Mouse (Mus musculus) intestine, postnatal 0 days (tissue): Measurements from ENCODE around the gene Trpm4. TPM values are rescaled to one million over a fixed set of nuclear protein-coding genes. Genes with fewer than 3 reads are reported as not detected.
"Not testable (repeated sequence)": the region's sequence is repeated elsewhere in the genome, so short reads cannot be mapped to it uniquely, and the experiment has no call there.

Experiments
- ATAC-seq: fragments of 200-750 bp; cut with Nextera tagmentation; 2 replicates; pipeline ENCODE4 v1.8.0; 2017; ENCODE audit warnings: mild to moderate bottlenecking, moderate TSS enrichment, moderate library complexity
- H3K27ac ChIP-seq: fragments of 300-500 bp; sonication (generic); 2 replicates; pipeline ENCODE4 v1.5.1; 2014; ENCODE audit warnings: mild to moderate bottlenecking, low read depth, low read length, moderate library complexity
- H3K27me3 ChIP-seq: fragments of 300-500 bp; sonication (generic); replicated peaks from 2 replicates; pipeline ENCODE4 v1.6.1; 2014; ENCODE audit warnings: low read length, mixed read lengths; ENCODE audit not compliant: control insufficient read depth, insufficient read depth
- H3K36me3 ChIP-seq: fragments of 300-500 bp; sonication (generic); 2 replicates; pipeline ENCODE4 v1.6.1; 2014; ENCODE audit warnings: mild to moderate bottlenecking, moderate library complexity; ENCODE audit not compliant: control insufficient read depth, insufficient read depth
- H3K4me1 ChIP-seq: fragments of 300-500 bp; sonication (generic); replicated peaks from 2 replicates; pipeline ENCODE4 v1.6.1; 2014; ENCODE audit warnings: antibody characterized with exemption, low read length, mixed read lengths; ENCODE audit not compliant: control insufficient read depth, insufficient read depth
- H3K4me2 ChIP-seq: fragments of 300-500 bp; sonication (generic); replicated peaks from 2 replicates; pipeline ENCODE4 v1.6.1; 2014; ENCODE audit warnings: low read depth, mild to moderate bottlenecking, moderate library complexity
- H3K4me3 ChIP-seq: fragments of 300-500 bp; sonication (generic); 2 replicates; pipeline ENCODE4 v1.5.1; 2014; ENCODE audit warnings: low read depth, low read length
- H3K9ac ChIP-seq: fragments of 300-500 bp; sonication (generic); 2 replicates; pipeline ENCODE4 v1.6.1; 2014; ENCODE audit warnings: mild to moderate bottlenecking, low read depth, low read length
- H3K9me3 ChIP-seq: fragments of 300-500 bp; sonication (generic); 2 replicates; pipeline ENCODE4 v1.6.1; 2016; ENCODE audit warnings: mixed run types; ENCODE audit not compliant: control insufficient read depth
- CTCF ChIP-seq: sonication (generic); IDR thresholded peaks from 2 replicates; pipeline ENCODE4 v1.5.1; 2016; ENCODE audit warnings: low read depth, mild to moderate bottlenecking, control low read depth, antibody characterized with exemption, moderate library complexity
- WGBS: fragments of 180-500 bp; shearing (Covaris S2); extraction: QIAGEN DNeasy Blood & Tissue Kit; methylation state at CpG from one replicate; pipeline ENCODE4 v1.1.7; 2014; 5-methylcytosine and 5-hydroxymethylcytosine counted together
- polyA plus RNA-seq: library from polyadenylated mRNA; unstranded; fragments of >200 nt; fragmentation: Nextera tagmentation; extraction: Ambion mirVana; gene quantifications from 2 replicates; pipeline ENCODE4 v1.2.1, GENCODE M21; 2015

Gene Trpm4
- polyA plus RNA-seq, 1 experiment from 2014 or later: 49.4 TPM

GRCm38 (mm10) chr7:45363983-45364382, 30.4 kb upstream of the Trpm4 start:
- no peak for ATAC-seq
- Histone ChIP-seq H3K4me1 (no peaks in the 10 kb centered on the region), H3K4me2 (no peak overlapping the region), H3K9me3 (no peaks in the 10 kb centered on the region), H3K4me3 (no peak overlapping the region), H3K27me3 (peaks cover 60% of the 10 kb centered on the region), H3K27ac (no peak overlapping the region), H3K9ac (no peak overlapping the region), H3K36me3 (no peaks in the 10 kb centered on the region)
- no peak for TF ChIP-seq CTCF
- 67% methylated on average over 2 of the region's 2 CpGs for WGBS

GRCm38 (mm10) chr7:45362801-45363200, 29.2 kb upstream of the Trpm4 start:
- Histone ChIP-seq H3K9ac (no peak overlapping the region), H3K4me2 (no peak overlapping the region; the same call in 1 of the 2 replicates), H3K36me3 (no peaks in the 10 kb centered on the region), H3K9me3 (no peaks in the 10 kb centered on the region), H3K27ac (no peak overlapping the region), H3K4me1 (no peaks in the 10 kb centered on the region), H3K4me3 (no peak overlapping the region), H3K27me3 (peaks cover 50% of the 10 kb centered on the region)
- ATAC-seq: peak; percentile 25; the same call in 1 of the 2 replicates
- WGBS: 2% methylated on average over 13 of the region's 13 CpGs
- TF ChIP-seq CTCF: no peak

- Histone ChIP-seq H3K27ac (no peak overlapping the region), H3K4me3 (peak overlapping the region; percentile 31), H3K27me3 (peaks cover 46% of the 10 kb centered on the region), H3K36me3 (no peaks in the 10 kb centered on the region), H3K4me1 (no peaks in the 10 kb centered on the region), H3K9ac (no peak overlapping the region), H3K9me3 (no peaks in the 10 kb centered on the region), H3K4me2 (peak overlapping the region; percentile 73)
- ATAC-seq: peak; percentile 63
- WGBS: under 1% methylated on average over 43 of the region's 43 CpGs
- peak; percentile 30; the same call in 1 of the 2 replicates for TF ChIP-seq CTCF
Observed at GRCm38 (mm10) chr7:45361243-45361804, 27.7 kb upstream of the Trpm4 start.

- Histone ChIP-seq H3K27me3 (peaks cover 39% of the 10 kb centered on the region), H3K4me3 (no peak overlapping the region), H3K4me1 (no peaks in the 10 kb centered on the region), H3K27ac (no peak overlapping the region), H3K36me3 (no peaks in the 10 kb centered on the region), H3K9ac (no peak overlapping the region), H3K9me3 (no peaks in the 10 kb centered on the region), H3K4me2 (no peak overlapping the region; the same call in 1 of the 2 replicates)
- no peak for TF ChIP-seq CTCF
- no peak for ATAC-seq
- 50% methylated on average over 18 of the region's 18 CpGs for WGBS
Observed at GRCm38 (mm10) chr7:45360404-45361125, 27.0 kb upstream of the Trpm4 start.

GRCm38 (mm10) chr7:45359081-45359480, 25.5 kb upstream of the Trpm4 start:
- WGBS: 51% methylated on average over 10 of the region's 11 CpGs
- not testable (repeated sequence) for H3K27ac ChIP-seq, H3K36me3 ChIP-seq, H3K4me1 ChIP-seq, H3K9ac ChIP-seq, H3K4me2 ChIP-seq, H3K9me3 ChIP-seq, ATAC-seq, H3K4me3 ChIP-seq
- peaks cover 32% of the 10 kb centered on the region for H3K27me3 ChIP-seq

GRCm38 (mm10) chr7:45356087-45356486, 22.5 kb upstream of the Trpm4 start:
- Histone ChIP-seq H3K36me3 (no peaks in the 10 kb centered on the region), H3K9ac (no peak overlapping the region), H3K27me3 (peaks cover 13% of the 10 kb centered on the region), H3K27ac (no peak overlapping the region), H3K4me1 (no peaks in the 10 kb centered on the region), H3K4me2 (peak overlapping the region; percentile 38), H3K4me3 (no peak overlapping the region), H3K9me3 (no peaks in the 10 kb centered on the region)
- no peak for ATAC-seq
- WGBS: 45% methylated on average over 13 of the region's 13 CpGs
- TF ChIP-seq CTCF: no peak
